Comparison of ENCODE assay signal across 8 mouse cellular contexts in the genomic region with DNA sequence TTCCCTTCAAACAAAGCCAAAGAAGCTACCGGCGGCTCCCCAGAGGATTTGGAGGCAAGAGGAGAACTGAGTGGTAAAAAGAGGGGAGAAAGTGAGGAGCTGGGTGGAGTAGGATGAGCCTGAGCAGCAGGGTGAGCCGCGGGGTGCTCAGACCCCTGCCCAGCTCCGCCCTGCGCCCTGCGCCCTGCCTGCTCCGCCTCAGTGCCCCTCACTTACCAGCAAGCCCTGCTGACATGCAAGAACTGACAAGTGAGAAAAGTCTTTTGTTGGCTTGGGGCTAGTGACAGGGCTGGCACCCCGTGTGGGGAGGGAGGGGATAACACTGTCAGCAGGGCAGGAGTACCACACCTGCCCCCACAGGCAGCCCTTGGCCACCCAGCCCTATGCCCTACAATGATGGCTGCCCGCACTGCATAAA.
DNase-seq lines count a peak whose midpoint lies in the region; ATAC-seq and TF ChIP-seq lines count a peak whose summit lies in the region.

No protein-coding gene starts in this region.

- H3K9me3 ChIP-seq in ES-Bruce4 (replicated peaks; ENCODE audit: control insufficient read depth, insufficient read depth, low read length, poor library complexity, severe bottlenecking): no peaks in the 10 kb centered on the region
- H3K9me3 ChIP-seq in heart, embryonic 16.5 days (replicated peaks; ENCODE audit: control insufficient read depth, low read length): no peaks in the 10 kb centered on the region; the same call in 1 of the 2 replicates
- no peaks in the 10 kb centered on the region for H3K9me3 ChIP-seq in limb, embryonic 13.5 days

- H3K36me3 ChIP-seq in ES-Bruce4 (ENCODE audit: control insufficient read depth, insufficient read depth, low read length, poor library complexity, severe bottlenecking): no peaks in the 10 kb centered on the region
- no peaks in the 10 kb centered on the region for H3K36me3 ChIP-seq in heart, embryonic 16.5 days (ENCODE audit: control insufficient read depth, insufficient read depth)
- H3K36me3 ChIP-seq in limb, embryonic 13.5 days: no peaks in the 10 kb centered on the region
- H3K36me3 ChIP-seq in small intestine, adult 2 months (ENCODE audit: control insufficient read depth, insufficient read depth, low read length): no peaks in the 10 kb centered on the region

- H3K4me3 ChIP-seq in ES-Bruce4 (ENCODE audit: low read depth, low read length): peak overlapping the region; percentile 25
- peak overlapping the region; percentile 60 for H3K4me3 ChIP-seq in heart, embryonic 16.5 days (ENCODE audit: low read length)
- H3K4me3 ChIP-seq in limb, embryonic 13.5 days: peak overlapping the region; percentile 42
- H3K4me3 ChIP-seq in small intestine, adult 2 months (ENCODE audit: low read depth, low read length): peak overlapping the region; percentile 31

- H3K4me1 ChIP-seq in ES-Bruce4 (ENCODE audit: control insufficient read depth, insufficient read depth, low read length): no peaks in the 10 kb centered on the region
- peaks cover 22% of the 10 kb centered on the region for H3K4me1 ChIP-seq in heart, embryonic 16.5 days (ENCODE audit: control insufficient read depth, insufficient read depth, low read length)
- H3K4me1 ChIP-seq in limb, embryonic 13.5 days: peaks cover 20% of the 10 kb centered on the region
- H3K4me1 ChIP-seq in small intestine, adult 2 months (ENCODE audit: control insufficient read depth, insufficient read depth, insufficient read length, low read length): 0 out of 2 replicates have a peak, but pooled peaks cover 2% of the 10 kb centered on the region

- no peak for TF ChIP-seq EP300 in ES-Bruce4 (IDR thresholded peaks at IDR 0.05; ENCODE audit: insufficient read depth, low read depth, low read length)

- no peak for TF ChIP-seq POLR2A in ES-Bruce4 (IDR thresholded peaks at IDR 0.05; ENCODE audit: insufficient read depth, low read length)
- TF ChIP-seq POLR2A in small intestine, adult 2 months (IDR thresholded peaks at IDR 0.05; ENCODE audit: low read depth, low read length): no peak

- H3K27me3 ChIP-seq in ES-Bruce4 (ENCODE audit: control insufficient read depth, insufficient read depth, low read length, poor library complexity, severe bottlenecking): no peaks in the 10 kb centered on the region
- no peaks in the 10 kb centered on the region; the same call in 1 of the 2 replicates for H3K27me3 ChIP-seq in heart, embryonic 16.5 days (ENCODE audit: control insufficient read depth, insufficient read depth, low read length)
- peaks cover 41% of the 10 kb centered on the region for H3K27me3 ChIP-seq in limb, embryonic 13.5 days
- H3K27me3 ChIP-seq in small intestine, adult 2 months (ENCODE audit: control insufficient read depth, insufficient read depth, low read length): no peaks in the 10 kb centered on the region

- no peak overlapping the region for H3K9ac ChIP-seq in ES-Bruce4 (ENCODE audit: low read depth, poor library complexity, severe bottlenecking)
- peak overlapping the region; percentile 79 for H3K9ac ChIP-seq in heart, embryonic 16.5 days (ENCODE audit: low read length)
- H3K9ac ChIP-seq in limb, embryonic 13.5 days: peak overlapping the region; percentile 59

- H3K4me2 ChIP-seq in heart, embryonic 16.5 days (ENCODE audit: low read depth, low read length): peak overlapping the region; percentile 74
- H3K4me2 ChIP-seq in limb, embryonic 13.5 days (replicated peaks): peak overlapping the region; percentile 73

- no peak for TF ChIP-seq CTCF in ES-Bruce4 (IDR thresholded peaks at IDR 0.05; ENCODE audit: low read depth, low read length)
- TF ChIP-seq CTCF in small intestine, adult 2 months (IDR thresholded peaks at IDR 0.05; ENCODE audit: extremely low read depth, insufficient read length, insufficient replicate concordance, low read depth, low read length): no peak

- WGBS in heart, embryonic 16.5 days: 0% methylated on average over 10 of the region's 10 CpGs
- 0% methylated on average over 9 of the region's 10 CpGs for WGBS in limb, embryonic 13.5 days
- 3% methylated on average over 10 of the region's 10 CpGs for WGBS in small intestine, adult 2 months

- ATAC-seq in heart, embryonic 16.5 days (replicated peaks; ENCODE audit: extremely low read depth, insufficient read depth, low FRiP score): peak; percentile 89
- peak; percentile 71 for ATAC-seq in limb, embryonic 13.5 days (ENCODE audit: low FRiP score, low read depth)

- H3K27ac ChIP-seq in ES-Bruce4 (ENCODE audit: insufficient read depth, low read length): no peak overlapping the region
- H3K27ac ChIP-seq in heart, embryonic 16.5 days (ENCODE audit: low read length): peak overlapping the region; percentile 76
- H3K27ac ChIP-seq in limb, embryonic 13.5 days: no peak overlapping the region
- H3K27ac ChIP-seq in small intestine, adult 2 months (ENCODE audit: insufficient read depth, low read depth, low read length): no peak overlapping the region

- peak; percentile 96 for DNase-seq in heart, adult 11 months
- no peak for DNase-seq in heart, adult 8-10 months (ENCODE audit: low spot score)
- DNase-seq in embryo, embryonic 11 days: peak; percentile 66
- DNase-seq in urinary bladder, adult 2 months (ENCODE audit: low spot score): no peak

Comparison
In these comparisons a context has a peak if more than half of its experiments do, and no peak if none do; other contexts are left out.
1. DNase-seq: peak in heart, adult 11 months (single experiment) and embryo, embryonic 11 days (single experiment); none in heart, adult 8-10 months (single experiment) and urinary bladder, adult 2 months (single experiment).
2. Peak in every context shown above with its lines, with median percentiles within 50 percentile points of each other: H3K4me3 ChIP-seq.